Mouse (Mus musculus) thymus, adult 2 months (tissue): ENCODE measurements around the gene R3hcc1l.

Source experiments
- CTCF ChIP-seq: fragments of 200-500 bp; IDR thresholded peaks from 2 replicates; pipeline ENCODE4 v1.5.1; 2012; ENCODE audit warnings: mild to moderate bottlenecking, control low read depth, low read length, moderate library complexity, borderline replicate concordance; ENCODE audit not compliant: control insufficient read depth, poor library complexity, insufficient read depth; ENCODE audit errors: extremely low read depth
- POLR2A ChIP-seq: fragments of 200-500 bp; IDR thresholded peaks from 2 replicates; pipeline ENCODE4 v1.6.1; 2012; ENCODE audit warnings: mild to moderate bottlenecking, low read length, control low read depth, moderate library complexity; ENCODE audit not compliant: control insufficient read depth, poor library complexity, insufficient read depth; ENCODE audit errors: extremely low read depth

- TF ChIP-seq CTCF (no peak), POLR2A (no peak)
Observed at GRCm38 (mm10) chr19:42583677-42584076, 65.1 kb downstream of the R3hcc1l start.
